Mouse (Mus musculus) kidney, embryonic 14.5 days (tissue): ENCODE results near the gene Pam. TPM values are rescaled to one million over a fixed set of nuclear protein-coding genes. Genes with fewer than 3 reads are reported as not detected.
"Not testable (repeated sequence)": the region's sequence is repeated elsewhere in the genome, so short reads cannot be mapped to it uniquely, and the experiment has no call there.

ENCODE experiments used
- ATAC-seq: fragments of 200-750 bp; cut with Nextera tagmentation; 2 replicates; pipeline ENCODE4 v1.8.0; 2017; ENCODE audit warnings: moderate number of reproducible peaks, mild to moderate bottlenecking, moderate TSS enrichment, moderate library complexity; ENCODE audit not compliant: low FRiP score, low TSS enrichment
- H3K27ac ChIP-seq: fragments of 300-500 bp; sonication (generic); 2 replicates; pipeline ENCODE4 v1.5.1; 2014; ENCODE audit warnings: low read depth, mild to moderate bottlenecking, low read length, moderate library complexity, mixed read lengths
- H3K27me3 ChIP-seq: fragments of 300-500 bp; sonication (generic); 2 replicates; pipeline ENCODE4 v1.6.1; 2014; ENCODE audit warnings: mild to moderate bottlenecking, low read length; ENCODE audit not compliant: control insufficient read depth, insufficient read depth
- H3K36me3 ChIP-seq: fragments of 300-500 bp; sonication (generic); 2 replicates; pipeline ENCODE4 v1.6.1; 2014; ENCODE audit warnings: low read length, mixed read lengths; ENCODE audit not compliant: control insufficient read depth, insufficient read depth
- H3K4me1 ChIP-seq: fragments of 300-500 bp; sonication (generic); 2 replicates; pipeline ENCODE4 v1.6.1; 2014; ENCODE audit warnings: low read length, mixed read lengths; ENCODE audit not compliant: control insufficient read depth, insufficient read depth
- H3K4me2 ChIP-seq: fragments of 300-500 bp; sonication (generic); replicated peaks from 2 replicates; pipeline ENCODE4 v1.6.1; 2014; ENCODE audit warnings: low read depth, mild to moderate bottlenecking, low read length
- H3K4me3 ChIP-seq: fragments of 300-500 bp; sonication (generic); 2 replicates; pipeline ENCODE4 v1.5.1; 2014; ENCODE audit warnings: mild to moderate bottlenecking, low read length
- H3K9ac ChIP-seq: fragments of 300-500 bp; sonication (generic); 2 replicates; pipeline ENCODE4 v1.6.1; 2014; ENCODE audit warnings: low read depth, mild to moderate bottlenecking, low read length, moderate library complexity
- H3K9me3 ChIP-seq: fragments of 300-500 bp; sonication (generic); 2 replicates; pipeline ENCODE4 v1.6.1; 2016; ENCODE audit warnings: low read length; ENCODE audit not compliant: control insufficient read depth
- WGBS: fragments of 180-500 bp; shearing (Covaris S2); extraction: QIAGEN DNeasy Blood & Tissue Kit; methylation state at CpG from one replicate; pipeline ENCODE4 v1.1.7; 2014; 5-methylcytosine and 5-hydroxymethylcytosine counted together
- polyA plus RNA-seq: library from polyadenylated mRNA; unstranded; fragments of >200 nt; fragmentation: Nextera tagmentation; extraction: Ambion mirVana; gene quantifications from 2 replicates; pipeline ENCODE4 v1.2.1, GENCODE M21; 2014

The Pam gene
- polyA plus RNA-seq, 1 experiment from 2014 or later, result 31.9 TPM

DNA sequence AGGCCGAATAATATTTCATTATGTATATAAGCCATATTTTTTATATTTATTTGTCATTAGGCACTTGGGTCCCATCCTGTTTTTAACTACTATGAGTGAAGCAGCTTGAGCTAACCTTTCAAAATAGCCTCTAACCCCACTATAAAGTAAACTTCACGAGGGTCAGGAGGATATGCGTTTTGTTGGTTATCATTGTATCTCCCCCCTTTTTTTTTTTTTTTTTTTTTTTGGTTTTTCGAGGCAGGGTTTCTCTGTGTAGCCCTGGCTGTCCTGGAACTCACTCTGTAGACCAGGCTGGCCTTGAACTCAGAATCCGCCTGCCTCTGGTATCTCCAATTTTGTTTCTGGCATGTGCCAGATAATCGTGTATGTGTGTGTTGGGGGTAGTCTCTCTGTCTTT is 322.1 kb downstream of the Pam start:
- H3K4me1 ChIP-seq, result no peaks in the 10 kb centered on the region
- H3K27ac ChIP-seq, result no peak overlapping the region
- H3K36me3 ChIP-seq, result no peaks in the 10 kb centered on the region; the same call in 1 of the 2 replicates
- H3K27me3 ChIP-seq, result no peaks in the 10 kb centered on the region
- 88% methylated on average over 6 of the region's 6 CpGs for WGBS
- ATAC-seq, result no peak
- H3K9me3 ChIP-seq, result no peaks in the 10 kb centered on the region
- no peak overlapping the region for H3K4me2 ChIP-seq
- no peak overlapping the region for H3K4me3 ChIP-seq
- H3K9ac ChIP-seq, result no peak overlapping the region

DNA sequence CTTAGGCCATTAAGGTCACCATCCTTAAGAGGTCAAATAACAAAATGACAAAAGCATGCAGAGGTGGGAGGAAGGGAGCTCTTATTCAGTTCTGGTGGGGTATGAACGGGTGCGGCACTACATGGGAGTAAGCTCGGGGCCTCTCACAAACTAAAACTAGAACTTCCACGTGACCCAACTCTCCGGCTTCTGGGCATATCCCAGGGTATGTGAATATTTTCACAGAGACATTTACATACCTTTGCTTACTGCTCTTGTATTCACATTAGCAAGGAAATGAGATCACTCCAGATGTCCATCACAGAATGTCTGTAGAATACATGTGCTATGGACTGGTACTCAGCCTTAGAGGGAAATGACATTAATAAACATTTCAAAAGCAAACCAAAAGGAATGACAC is 323.7 kb downstream of the Pam start:
- no peak overlapping the region for H3K4me3 ChIP-seq
- H3K27me3 ChIP-seq, result no peaks in the 10 kb centered on the region
- H3K27ac ChIP-seq, result no peak overlapping the region
- no peaks in the 10 kb centered on the region for H3K9me3 ChIP-seq
- 92% methylated on average over 5 of the region's 5 CpGs for WGBS
- H3K4me1 ChIP-seq, result 0 out of 2 replicates have a peak, but pooled peaks cover 6% of the 10 kb centered on the region
- no peaks in the 10 kb centered on the region for H3K36me3 ChIP-seq
- H3K9ac ChIP-seq, result no peak overlapping the region
- ATAC-seq, result no peak
- H3K4me2 ChIP-seq, result no peak overlapping the region

DNA sequence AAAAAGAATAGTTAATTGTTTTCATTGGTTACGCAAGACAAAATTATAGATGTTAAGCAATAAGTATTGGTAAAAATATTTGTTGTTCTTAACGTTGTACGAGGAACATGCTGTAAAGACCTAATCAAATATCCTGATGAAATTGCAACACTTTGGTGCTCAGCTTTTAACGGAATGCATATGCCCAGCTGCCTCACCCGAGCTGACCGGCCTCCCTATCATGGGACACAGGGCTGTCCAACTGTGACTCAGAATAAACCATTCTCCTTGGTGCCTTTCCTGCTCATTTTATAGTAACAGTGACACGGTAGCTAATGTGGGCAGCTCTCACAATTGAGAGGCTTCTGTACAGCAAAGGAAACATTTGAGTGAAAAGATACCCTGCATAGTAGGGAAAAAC is 324.3 kb downstream of the Pam start:
- Histone ChIP-seq H3K9me3 (no peaks in the 10 kb centered on the region), H3K9ac (no peak overlapping the region), H3K4me3 (peak overlapping the region; percentile 94; the same call in 1 of the 2 replicates), H3K36me3 (no peaks in the 10 kb centered on the region), H3K4me2 (peak overlapping the region; percentile 48), H3K27me3 (no peaks in the 10 kb centered on the region), H3K4me1 (0 out of 2 replicates have a peak, but pooled peaks cover 6% of the 10 kb centered on the region), H3K27ac (no peak overlapping the region)
- no peak for ATAC-seq
- 73% methylated on average over 7 of the region's 7 CpGs for WGBS

DNA sequence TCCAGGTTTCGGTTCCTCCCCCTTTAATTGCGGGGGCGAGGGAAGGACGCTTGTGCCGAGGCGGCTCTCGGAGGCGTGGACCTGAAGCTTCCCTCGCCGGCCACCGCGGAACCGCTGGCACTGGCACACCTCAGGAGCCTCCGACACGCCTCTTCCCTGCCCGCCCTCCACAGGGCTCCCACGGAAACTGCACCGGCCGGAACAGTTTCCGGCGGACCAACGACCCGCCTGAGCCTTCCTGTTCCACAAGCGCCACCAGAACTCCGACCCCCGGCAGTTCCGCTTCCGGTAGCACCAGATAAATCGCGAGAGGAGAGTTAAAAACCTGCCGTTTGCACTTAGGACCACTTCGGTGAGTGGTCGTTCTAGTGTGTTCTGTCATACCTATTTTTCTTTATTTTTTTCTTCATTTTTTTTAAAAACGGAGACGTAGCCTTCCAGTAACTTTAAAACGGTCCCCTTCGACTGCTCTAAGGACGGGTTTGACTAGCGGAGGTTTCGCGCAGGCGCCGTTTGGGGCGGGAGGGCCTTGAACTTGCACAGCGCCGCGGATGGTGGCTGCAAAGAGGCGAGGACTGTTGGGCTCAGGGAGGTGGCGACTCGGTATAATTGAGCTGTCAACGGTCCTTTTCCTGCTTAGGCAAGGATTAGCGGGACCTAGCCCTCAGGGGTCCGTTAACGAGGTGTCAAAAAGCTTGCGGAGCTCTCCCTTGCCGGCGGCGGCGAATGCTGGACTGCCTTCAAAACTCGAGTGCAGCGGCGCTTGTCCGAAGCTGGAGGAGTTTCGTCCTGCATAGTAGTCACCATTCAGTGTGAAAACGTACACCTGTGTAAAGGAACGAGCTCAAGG is 325.3 kb downstream of the Pam start, which contains the start of the genes Gin1 and Ppip5k2:
TSS of gene Gin1 (plus strand) at position 269 of the 850 bp plus-strand sequence.
TSS of gene Ppip5k2 (minus strand) at position 508 of the 850 bp plus-strand sequence.
- no peaks in the 10 kb centered on the region for H3K9me3 ChIP-seq
- H3K36me3 ChIP-seq, result no peaks in the 10 kb centered on the region
- no peaks in the 10 kb centered on the region for H3K27me3 ChIP-seq
- H3K9ac ChIP-seq, result peak within 1 kb of the TSS; percentile 81
- H3K4me2 ChIP-seq, result peak within 1 kb of the TSS; percentile 54
- WGBS, result under 1% methylated on average over 55 of the region's 66 CpGs
- H3K27ac ChIP-seq, result peak within 1 kb of the TSS; percentile 83
- H3K4me1 ChIP-seq, result 0 out of 2 replicates have a peak, but pooled peaks cover 6% of the 10 kb centered on the region
- peak; percentile 99 for ATAC-seq
- peak within 1 kb of the TSS; percentile 94 for H3K4me3 ChIP-seq

DNA sequence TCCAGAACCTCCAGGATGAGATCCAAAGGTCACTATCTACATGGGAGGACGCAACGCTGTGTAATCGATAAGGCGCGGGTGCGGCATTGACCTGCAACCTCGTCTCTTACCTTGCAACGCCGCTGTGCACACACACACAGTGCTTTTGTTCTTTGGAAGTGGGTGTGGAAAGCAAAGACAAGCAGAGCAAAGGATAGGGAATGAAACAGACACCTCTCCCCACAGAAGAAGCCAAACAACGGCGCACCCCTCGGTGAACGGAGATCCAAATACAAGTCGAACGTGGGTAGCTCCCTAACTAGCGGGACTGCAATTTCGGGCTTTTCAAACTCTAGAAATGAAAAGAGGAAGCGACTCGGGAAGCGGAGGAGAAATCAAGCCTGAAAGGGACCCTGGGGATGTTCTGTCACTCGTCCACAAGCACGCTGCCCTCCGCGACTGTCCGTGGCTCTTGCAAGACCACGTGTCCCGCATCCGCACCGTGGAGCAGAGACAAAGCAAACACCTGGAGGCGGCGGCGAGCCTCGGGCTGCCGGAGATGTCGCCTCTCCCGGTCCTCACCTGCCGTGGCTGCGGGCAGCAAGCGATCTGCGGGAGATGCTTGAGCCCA is 326.0 kb downstream of the Pam start:
- H3K4me3 ChIP-seq, result peak overlapping the region; percentile 94
- peak overlapping the region; percentile 81 for H3K9ac ChIP-seq
- 0 out of 2 replicates have a peak, but pooled peaks cover 6% of the 10 kb centered on the region for H3K4me1 ChIP-seq
- ATAC-seq, result peak; percentile 73; the same call in 1 of the 2 replicates
- H3K27me3 ChIP-seq, result no peaks in the 10 kb centered on the region
- peak overlapping the region; percentile 51; the same call in 1 of the 2 replicates for H3K27ac ChIP-seq
- no peaks in the 10 kb centered on the region for H3K36me3 ChIP-seq
- WGBS, result under 1% methylated on average over 39 of the region's 40 CpGs
- no peaks in the 10 kb centered on the region for H3K9me3 ChIP-seq
- H3K4me2 ChIP-seq, result peak overlapping the region; percentile 54

DNA sequence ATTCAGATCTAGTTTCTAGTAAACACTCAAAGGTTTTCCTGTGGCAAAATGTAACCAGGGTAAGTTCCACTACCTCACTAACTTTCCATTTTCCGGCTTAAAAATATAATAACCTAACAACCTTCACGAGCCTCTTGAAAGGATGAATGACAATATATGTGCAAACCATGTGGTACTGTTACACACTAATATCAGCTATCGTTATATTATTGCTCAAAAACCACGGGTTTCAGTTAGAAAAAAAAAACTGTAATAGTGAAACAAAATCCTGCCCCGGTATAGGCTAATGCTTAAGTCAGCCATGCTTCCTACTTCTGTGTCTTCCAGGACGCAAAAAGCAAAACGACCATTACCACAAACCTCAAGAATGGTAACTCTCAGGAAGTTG is 326.5 kb downstream of the Pam start:
- Histone ChIP-seq H3K36me3 (no peaks in the 10 kb centered on the region), H3K9me3 (no peaks in the 10 kb centered on the region), H3K4me1 (0 out of 2 replicates have a peak, but pooled peaks cover 6% of the 10 kb centered on the region), H3K4me3 (peak overlapping the region; percentile 94), H3K4me2 (peak overlapping the region; percentile 54), H3K9ac (peak overlapping the region; percentile 81), H3K27me3 (no peaks in the 10 kb centered on the region), H3K27ac (no peak overlapping the region)
- WGBS, result 11% methylated on average over 7 of the region's 7 CpGs
- peak; percentile 0; the same call in 1 of the 2 replicates for ATAC-seq

DNA sequence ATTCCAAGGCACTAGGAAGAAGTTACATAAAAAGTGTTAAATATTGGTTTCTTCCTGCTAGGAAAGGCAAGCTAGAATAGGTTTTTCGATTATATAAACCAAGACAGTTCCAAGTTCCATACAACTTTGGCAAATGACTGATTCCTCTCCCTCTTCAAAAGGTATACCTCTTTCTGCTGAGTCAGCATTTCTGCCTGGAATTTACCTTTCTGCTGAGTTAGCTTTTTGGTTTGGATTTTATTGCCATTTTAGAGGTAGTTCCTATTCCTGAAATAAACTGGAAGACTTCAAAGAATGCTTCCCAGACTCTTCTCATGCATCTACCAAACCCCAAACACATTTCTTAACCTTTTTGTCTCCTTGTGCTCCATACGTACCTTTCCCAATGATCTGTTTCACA is 327.4 kb downstream of the Pam start:
- H3K27ac ChIP-seq, result no peak overlapping the region
- H3K36me3 ChIP-seq, result no peaks in the 10 kb centered on the region
- H3K4me3 ChIP-seq, result no peak overlapping the region; the same call in 1 of the 2 replicates
- 0 out of 2 replicates have a peak, but pooled peaks cover 6% of the 10 kb centered on the region for H3K4me1 ChIP-seq
- 83% methylated on average over 2 of the region's 2 CpGs for WGBS
- H3K27me3 ChIP-seq, result no peaks in the 10 kb centered on the region
- ATAC-seq, result no peak
- no peaks in the 10 kb centered on the region for H3K9me3 ChIP-seq
- no peak overlapping the region for H3K9ac ChIP-seq
- H3K4me2 ChIP-seq, result peak overlapping the region; percentile 54; the same call in 1 of the 2 replicates

DNA sequence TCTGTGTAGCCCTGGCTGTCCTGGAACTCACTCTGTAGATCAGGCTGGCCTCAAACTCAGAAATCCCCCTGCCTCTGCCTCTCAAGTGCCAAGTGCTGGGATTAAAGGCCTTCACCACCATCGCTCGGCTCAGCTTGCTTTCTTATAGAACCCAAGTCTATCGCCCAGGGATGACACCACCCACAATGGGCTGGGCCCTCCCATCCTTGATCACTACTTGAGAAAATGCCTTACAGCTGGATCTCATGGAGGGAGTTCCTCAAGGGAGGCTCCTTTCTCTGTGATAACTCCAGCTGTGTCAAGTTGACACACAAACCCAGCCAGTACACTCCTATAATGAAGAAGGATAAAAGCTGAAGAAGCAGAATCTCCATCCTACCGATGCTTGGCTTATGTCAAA is 329.7 kb downstream of the Pam start:
- H3K9ac ChIP-seq, H3K4me1 ChIP-seq, H3K36me3 ChIP-seq, H3K27me3 ChIP-seq, H3K4me3 ChIP-seq, H3K4me2 ChIP-seq, H3K27ac ChIP-seq, H3K9me3 ChIP-seq, ATAC-seq: not testable (repeated sequence)
- 80% methylated on average over 4 of the region's 4 CpGs for WGBS
